Mouse (Mus musculus): ENCODE measurements at regions not wholly inside any gene's neighbourhood (a gene's known extent, or its start where the extent isn't known, plus 50 kb on each side); places are given as distances from the start of the nearest gene placed in this dataset.
A peak's percentile ranks its signal among the peaks of the same experiment; 100 is the strongest.

- WGBS: 91% methylated on average over 4 of the region's 4 CpGs
- no peaks in the 10 kb centered on the region for H3K36me3 ChIP-seq (ENCODE audit: control insufficient read depth, insufficient read depth, low read length)
- ATAC-seq (ENCODE audit: low FRiP score, low TSS enrichment) (no peak), DNase-seq (ENCODE audit: low spot score) (no peak)
- H3K9ac ChIP-seq (ENCODE audit: low read length): no peak overlapping the region
- peaks cover 2% of the 10 kb centered on the region; the same call in 1 of the 2 replicates for H3K4me1 ChIP-seq (replicated peaks; ENCODE audit: control insufficient read depth, insufficient read depth)
- no peak overlapping the region for H3K4me3 ChIP-seq (ENCODE audit: low read depth, low read length)
- H3K27ac ChIP-seq (replicated peaks): no peak overlapping the region
- no peak overlapping the region for H3K4me2 ChIP-seq (replicated peaks; ENCODE audit: low read depth)
- TF ChIP-seq EP300 (optimal IDR thresholded peaks at IDR 0.05) (no peak), CTCF (IDR thresholded peaks at IDR 0.05; ENCODE audit: low read depth) (no peak)
- no peaks in the 10 kb centered on the region for H3K9me3 ChIP-seq (ENCODE audit: control insufficient read depth, low read length)
- no peaks in the 10 kb centered on the region for H3K27me3 ChIP-seq (ENCODE audit: control insufficient read depth, insufficient read depth, low read length)
Measured at GRCm38 (mm10) chr7:145029622-145030021, 89.9 kb upstream of the Ccnd1 start.

DNA sequence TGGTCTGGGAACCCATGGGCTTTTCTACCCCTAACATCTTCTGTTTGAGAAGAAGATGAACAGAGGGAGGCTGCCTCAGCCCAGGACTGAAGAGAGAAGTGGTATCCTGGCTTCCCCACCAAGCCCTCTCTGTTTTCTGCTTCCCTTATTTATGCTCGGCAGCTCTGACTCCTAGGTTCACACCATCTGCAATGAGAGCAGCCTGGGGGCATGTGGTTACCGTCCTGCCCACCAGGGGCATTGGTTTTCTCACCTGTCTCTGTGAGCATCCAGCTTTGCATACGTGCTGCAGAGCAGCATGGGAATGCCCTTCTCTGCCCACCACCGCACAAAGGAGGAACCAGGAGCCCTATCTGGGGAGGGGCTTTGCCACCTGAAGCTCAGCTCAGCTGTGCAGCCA, 89.4 kb upstream of the Ccnd1 start:
- Histone ChIP-seq H3K27me3 (ENCODE audit: control insufficient read depth, insufficient read depth, low read length) (no peaks in the 10 kb centered on the region), H3K4me3 (ENCODE audit: low read depth, low read length) (no peak overlapping the region), H3K4me2 (replicated peaks; ENCODE audit: low read depth) (no peak overlapping the region), H3K9me3 (ENCODE audit: control insufficient read depth, low read length) (no peaks in the 10 kb centered on the region), H3K27ac (replicated peaks) (no peak overlapping the region), H3K9ac (ENCODE audit: low read length) (no peak overlapping the region), H3K36me3 (ENCODE audit: control insufficient read depth, insufficient read depth, low read length) (no peaks in the 10 kb centered on the region), H3K4me1 (replicated peaks; ENCODE audit: control insufficient read depth, insufficient read depth) (peaks cover 2% of the 10 kb centered on the region; the same call in 1 of the 2 replicates)
- ATAC-seq (ENCODE audit: low FRiP score, low TSS enrichment): no peak
- TF ChIP-seq EP300 (optimal IDR thresholded peaks at IDR 0.05) (no peak), CTCF (IDR thresholded peaks at IDR 0.05; ENCODE audit: low read depth) (peak; percentile 36)
- WGBS: 37% methylated on average over 4 of the region's 4 CpGs
- no peak for DNase-seq (ENCODE audit: low spot score)

DNA sequence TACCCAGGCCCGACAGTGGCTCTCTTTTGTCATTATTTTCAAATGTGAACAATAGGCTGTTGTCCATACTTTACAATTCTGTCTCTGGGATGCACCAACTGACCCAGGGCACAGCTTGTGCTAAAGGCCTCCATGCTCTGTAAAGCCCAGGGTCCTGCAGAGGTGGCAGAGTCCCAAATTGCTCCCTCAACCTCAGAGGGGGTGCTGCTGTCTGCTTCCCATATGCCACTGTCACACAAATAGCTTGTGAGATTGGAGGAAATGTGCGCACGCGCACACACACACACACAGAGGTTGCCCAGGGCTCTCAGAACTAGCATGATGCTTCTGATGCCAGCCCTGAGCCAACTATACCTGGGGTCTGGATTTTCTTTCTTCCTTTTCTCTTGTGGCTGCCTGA, 87.3 kb upstream of the Ccnd1 start:
- Histone ChIP-seq H3K27me3 (ENCODE audit: control insufficient read depth, insufficient read depth, low read length) (no peaks in the 10 kb centered on the region), H3K36me3 (ENCODE audit: control insufficient read depth, insufficient read depth, low read length) (no peaks in the 10 kb centered on the region), H3K4me3 (ENCODE audit: low read depth, low read length) (no peak overlapping the region), H3K4me2 (replicated peaks; ENCODE audit: low read depth) (no peak overlapping the region), H3K9me3 (ENCODE audit: control insufficient read depth, low read length) (no peaks in the 10 kb centered on the region), H3K9ac (ENCODE audit: low read length) (no peak overlapping the region), H3K4me1 (replicated peaks; ENCODE audit: control insufficient read depth, insufficient read depth) (peaks cover 2% of the 10 kb centered on the region; the same call in 1 of the 2 replicates), H3K27ac (replicated peaks) (no peak overlapping the region)
- WGBS: 85% methylated on average over 4 of the region's 4 CpGs
- no peak for TF ChIP-seq EP300 (optimal IDR thresholded peaks at IDR 0.05)
- TF ChIP-seq CTCF (IDR thresholded peaks at IDR 0.05; ENCODE audit: low read depth): no peak
- ATAC-seq (ENCODE audit: low FRiP score, low TSS enrichment) (no peak), DNase-seq (ENCODE audit: low spot score) (no peak)

DNA sequence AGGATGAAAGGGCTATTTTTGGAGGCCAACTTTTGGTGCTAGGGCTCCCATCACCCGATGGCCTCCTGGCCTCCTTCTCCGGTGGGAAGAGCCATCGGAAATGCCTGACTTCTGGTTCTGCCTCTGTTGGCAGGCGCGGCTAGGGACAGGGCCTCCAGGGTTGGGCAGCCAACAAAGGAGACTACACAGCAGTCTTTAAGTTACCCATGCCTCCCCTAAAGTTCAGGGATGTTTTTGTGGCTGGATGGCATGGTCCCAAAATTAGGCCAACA, 86.2 kb upstream of the Ccnd1 start:
- Histone ChIP-seq H3K9me3 (ENCODE audit: control insufficient read depth, low read length) (no peaks in the 10 kb centered on the region), H3K4me1 (replicated peaks; ENCODE audit: control insufficient read depth, insufficient read depth) (peaks cover 2% of the 10 kb centered on the region; the same call in 1 of the 2 replicates), H3K4me3 (ENCODE audit: low read depth, low read length) (no peak overlapping the region), H3K4me2 (replicated peaks; ENCODE audit: low read depth) (no peak overlapping the region), H3K36me3 (ENCODE audit: control insufficient read depth, insufficient read depth, low read length) (no peaks in the 10 kb centered on the region), H3K27me3 (ENCODE audit: control insufficient read depth, insufficient read depth, low read length) (no peaks in the 10 kb centered on the region), H3K9ac (ENCODE audit: low read length) (no peak overlapping the region), H3K27ac (replicated peaks) (no peak overlapping the region)
- TF ChIP-seq CTCF (IDR thresholded peaks at IDR 0.05; ENCODE audit: low read depth) (no peak), EP300 (optimal IDR thresholded peaks at IDR 0.05) (no peak)
- no peak for DNase-seq (ENCODE audit: low spot score)
- peak; percentile 3; the same call in 1 of the 2 replicates for ATAC-seq (ENCODE audit: low FRiP score, low TSS enrichment)
- 79% methylated on average over 5 of the region's 5 CpGs for WGBS

GRCm38 (mm10) chr7:145025186-145026013, 85.7 kb upstream of the Ccnd1 start:
- no peaks in the 10 kb centered on the region for H3K27me3 ChIP-seq (ENCODE audit: control insufficient read depth, insufficient read depth, low read length)
- no peaks in the 10 kb centered on the region; the same call in 1 of the 2 replicates for H3K4me1 ChIP-seq (replicated peaks; ENCODE audit: control insufficient read depth, insufficient read depth)
- H3K27ac ChIP-seq (replicated peaks): no peak overlapping the region
- H3K36me3 ChIP-seq (ENCODE audit: control insufficient read depth, insufficient read depth, low read length): no peaks in the 10 kb centered on the region
- H3K9me3 ChIP-seq (ENCODE audit: control insufficient read depth, low read length): no peaks in the 10 kb centered on the region
- no peak for TF ChIP-seq EP300 (optimal IDR thresholded peaks at IDR 0.05)
- TF ChIP-seq CTCF (IDR thresholded peaks at IDR 0.05; ENCODE audit: low read depth): no peak
- ATAC-seq (ENCODE audit: low FRiP score, low TSS enrichment): peak; percentile 80
- 24% methylated on average over 6 of the region's 6 CpGs for WGBS
- H3K9ac ChIP-seq (ENCODE audit: low read length): no peak overlapping the region
- no peak overlapping the region for H3K4me2 ChIP-seq (replicated peaks; ENCODE audit: low read depth)
- peak; percentile 52 for DNase-seq (ENCODE audit: low spot score)
- no peak overlapping the region for H3K4me3 ChIP-seq (ENCODE audit: low read depth, low read length)

DNA sequence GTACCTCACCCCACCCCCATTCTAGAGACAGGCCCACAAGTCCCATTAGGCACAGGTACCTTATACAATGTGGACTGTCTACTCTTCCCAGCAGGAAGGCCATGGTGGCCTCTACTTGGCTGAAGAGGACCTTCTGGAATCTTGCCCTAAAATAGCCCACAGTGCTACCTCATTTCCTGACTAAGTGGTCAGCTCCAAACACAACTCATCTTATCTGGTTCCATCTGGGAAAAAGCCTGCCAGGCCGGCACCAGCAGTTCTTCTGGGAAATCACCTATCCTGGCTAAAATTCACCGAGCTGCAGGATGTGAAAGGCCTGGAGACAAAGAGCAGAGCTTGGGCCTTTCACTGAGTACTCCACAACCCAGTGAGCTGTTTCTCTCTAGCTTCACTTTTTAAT, 84.9 kb upstream of the Ccnd1 start:
- Histone ChIP-seq H3K4me3 (ENCODE audit: low read depth, low read length) (no peak overlapping the region), H3K27ac (replicated peaks) (no peak overlapping the region), H3K4me2 (replicated peaks; ENCODE audit: low read depth) (no peak overlapping the region), H3K36me3 (ENCODE audit: control insufficient read depth, insufficient read depth, low read length) (no peaks in the 10 kb centered on the region), H3K9ac (ENCODE audit: low read length) (no peak overlapping the region), H3K9me3 (ENCODE audit: control insufficient read depth, low read length) (no peaks in the 10 kb centered on the region), H3K4me1 (replicated peaks; ENCODE audit: control insufficient read depth, insufficient read depth) (no peaks in the 10 kb centered on the region), H3K27me3 (ENCODE audit: control insufficient read depth, insufficient read depth, low read length) (no peaks in the 10 kb centered on the region)
- 79% methylated on average over 2 of the region's 2 CpGs for WGBS
- DNase-seq (ENCODE audit: low spot score): no peak
- ATAC-seq (ENCODE audit: low FRiP score, low TSS enrichment): no peak
- no peak for TF ChIP-seq EP300 (optimal IDR thresholded peaks at IDR 0.05)
- TF ChIP-seq CTCF (IDR thresholded peaks at IDR 0.05; ENCODE audit: low read depth): no peak

Measured in stomach, postnatal 0 days (tissue).